Comparison of ENCODE assay signal across 16 mouse cellular contexts in genomic region chr5:51860496-51860895, GRCm38 (mm10).
"Had no signal": no experiment of that assay in that cellular context is flagged by ENCODE, and none has a peak within 500 bp of the region (broad histone marks: within the 10 kb centered on the region; RNA-seq: fewer than 3 reads in every experiment).

No protein-coding gene starts in this region.

- H3K9ac ChIP-seq: neural tube, embryonic 13.5 days; neural tube, embryonic 15.5 days; stomach, embryonic 15.5 days had no signal

- DNase-seq: retina, postnatal 1 day; right cerebral cortex, adult 18-20 months; right cerebral cortex, postnatal 14 days; right cerebral cortex, postnatal 25 days; right cerebral cortex, postnatal 4 days; spleen, adult 18-20 months; thymus, adult 18-20 months; thymus, adult 2 months; thymus, postnatal 14 days; thymus, postnatal 25 days; thymus, postnatal 36 days; thymus, postnatal 4 days had no signal

- H3K4me1 ChIP-seq: neural tube, embryonic 13.5 days; neural tube, embryonic 15.5 days; stomach, embryonic 15.5 days had no signal

- H3K4me3 ChIP-seq: neural tube, embryonic 13.5 days; neural tube, embryonic 15.5 days; stomach, embryonic 15.5 days had no signal

- H3K27me3 ChIP-seq: neural tube, embryonic 13.5 days; neural tube, embryonic 15.5 days; stomach, embryonic 15.5 days had no signal

- H3K36me3 ChIP-seq: neural tube, embryonic 13.5 days; neural tube, embryonic 15.5 days; stomach, embryonic 15.5 days had no signal

- H3K9me3 ChIP-seq: neural tube, embryonic 13.5 days; neural tube, embryonic 15.5 days; stomach, embryonic 15.5 days had no signal

- H3K27ac ChIP-seq: neural tube, embryonic 13.5 days; neural tube, embryonic 15.5 days; stomach, embryonic 15.5 days; stomach, postnatal 0 days had no signal
